Mouse (Mus musculus): ENCODE measurements around the gene Ccr9.

DNA sequence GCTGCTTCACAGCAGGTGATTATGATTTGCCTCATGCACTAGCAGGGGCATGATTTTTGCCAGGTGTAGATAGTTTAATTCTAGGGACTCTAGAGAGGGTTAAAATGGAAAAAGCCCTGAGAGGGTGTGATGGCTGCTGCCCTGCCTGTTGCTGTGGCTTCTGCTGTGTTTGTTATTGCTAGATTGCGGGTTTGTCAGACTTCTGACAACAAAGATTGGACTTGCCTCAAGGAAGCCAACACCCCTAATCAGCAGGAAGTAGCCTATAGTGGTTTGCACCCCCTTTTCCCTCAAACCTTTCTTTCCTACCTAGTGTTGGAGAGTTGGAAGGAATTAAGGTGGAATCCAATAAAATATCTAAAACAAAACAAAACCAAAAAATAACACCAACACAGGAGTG is 10.0 kb downstream of the Ccr9 start:
- no peak for TF ChIP-seq CTCF (IDR thresholded peaks at IDR 0.05; ENCODE audit: borderline replicate concordance, insufficient read depth, low read length)
- no peak for TF ChIP-seq POLR2A (IDR thresholded peaks at IDR 0.05; ENCODE audit: low read depth, low read length)

Measured in embryonic fibroblast, embryonic 13.5 days (primary cell).